Mouse (Mus musculus) forebrain, embryonic 11.5 days (tissue): Measurements from ENCODE around the gene Nrg4. TPM values are rescaled to one million over a fixed set of nuclear protein-coding genes. Genes with fewer than 3 reads are reported as not detected.
"Not testable (repeated sequence)": the region's sequence is repeated elsewhere in the genome, so short reads cannot be mapped to it uniquely, and the experiment has no call there.

Experiments
- ATAC-seq: fragments of 200-750 bp; cut with Nextera tagmentation; replicated peaks from 2 replicates; pipeline ENCODE4 v1.8.0; 2017; ENCODE audit warnings: moderate TSS enrichment; ENCODE audit not compliant: low FRiP score
- DNase-seq: peaks from one replicate; pipeline ENCODE4 v3.0.0-alpha.2; 2017; ENCODE audit warnings: low spot score
- H3K27ac ChIP-seq: fragments of 300-500 bp; sonication (generic); 2 replicates; pipeline ENCODE4 v1.5.1; 2014; ENCODE audit warnings: low read depth, low read length
- H3K27me3 ChIP-seq: fragments of 300-500 bp; sonication (generic); 2 replicates; pipeline ENCODE4 v1.6.1; 2014; ENCODE audit warnings: mild to moderate bottlenecking, low read length, mixed read lengths; ENCODE audit not compliant: control insufficient read depth, insufficient read depth
- H3K36me3 ChIP-seq: fragments of 300-500 bp; sonication (generic); 2 replicates; pipeline ENCODE4 v1.6.1; 2014; ENCODE audit warnings: mild to moderate bottlenecking, low read length, moderate library complexity, mixed read lengths; ENCODE audit not compliant: control insufficient read depth, insufficient read depth
- H3K4me1 ChIP-seq: fragments of 300-500 bp; sonication (generic); replicated peaks from 2 replicates; pipeline ENCODE4 v1.6.1; 2014; ENCODE audit warnings: low read length, mixed read lengths; ENCODE audit not compliant: control insufficient read depth, insufficient read depth
- H3K4me2 ChIP-seq: fragments of 300-500 bp; sonication (generic); 2 replicates; pipeline ENCODE4 v1.6.1; 2014; ENCODE audit warnings: low read depth, mild to moderate bottlenecking, low read length, moderate library complexity, mixed read lengths; ENCODE audit not compliant: severe bottlenecking
- H3K4me3 ChIP-seq: fragments of 300-500 bp; sonication (generic); 2 replicates; pipeline ENCODE4 v1.5.1; 2014; ENCODE audit warnings: low read depth, low read length
- H3K9ac ChIP-seq: fragments of 300-500 bp; sonication (generic); 2 replicates; pipeline ENCODE4 v1.6.1; 2014; ENCODE audit warnings: low read length
- H3K9me3 ChIP-seq: fragments of 300-500 bp; sonication (generic); 2 replicates; pipeline ENCODE4 v1.6.1; 2016; ENCODE audit warnings: low read length, mixed read lengths; ENCODE audit not compliant: control insufficient read depth
- WGBS: fragments of 180-500 bp; shearing (Covaris S2); extraction: QIAGEN DNeasy Blood & Tissue Kit; methylation state at CpG from one replicate; pipeline ENCODE4 v1.1.7; 2014; 5-methylcytosine and 5-hydroxymethylcytosine counted together
- polyA plus RNA-seq: library from polyadenylated mRNA; unstranded; fragments of >200 nt; fragmentation: Nextera tagmentation; extraction: Ambion mirVana; gene quantifications from 2 replicates; pipeline ENCODE4 v1.2.1, GENCODE M21; 2014

Gene Nrg4
- polyA plus RNA-seq, 1 experiment from 2014 or later, result 1.2 TPM

- DNase-seq, result no peak
- Histone ChIP-seq H3K9me3 (no peaks in the 10 kb centered on the region), H3K36me3 (no peaks in the 10 kb centered on the region), H3K9ac (no peak overlapping the region), H3K4me3 (no peak overlapping the region), H3K27ac (no peak overlapping the region), H3K27me3 (no peaks in the 10 kb centered on the region), H3K4me1 (no peaks in the 10 kb centered on the region), H3K4me2 (no peak overlapping the region)
- ATAC-seq, result no peak
- WGBS, result 82% methylated on average over 3 of the region's 3 CpGs
Measured at GRCm38 (mm10) chr9:55243280-55243679, 83.4 kb downstream of the Nrg4 start.

GRCm38 (mm10) chr9:55241863-55242685 lies 84.6 kb downstream of the Nrg4 start:
- no peak overlapping the region for H3K27ac ChIP-seq
- no peaks in the 10 kb centered on the region for H3K9me3 ChIP-seq
- DNase-seq (peak; percentile 55), ATAC-seq (no peak)
- no peak overlapping the region for H3K9ac ChIP-seq
- no peaks in the 10 kb centered on the region for H3K27me3 ChIP-seq
- no peaks in the 10 kb centered on the region for H3K4me1 ChIP-seq
- H3K36me3 ChIP-seq, result no peaks in the 10 kb centered on the region
- H3K4me3 ChIP-seq, result peak overlapping the region; percentile 12; the same call in 1 of the 2 replicates
- peak overlapping the region; percentile 43 for H3K4me2 ChIP-seq
- 42% methylated on average over 24 of the region's 24 CpGs for WGBS

DNA sequence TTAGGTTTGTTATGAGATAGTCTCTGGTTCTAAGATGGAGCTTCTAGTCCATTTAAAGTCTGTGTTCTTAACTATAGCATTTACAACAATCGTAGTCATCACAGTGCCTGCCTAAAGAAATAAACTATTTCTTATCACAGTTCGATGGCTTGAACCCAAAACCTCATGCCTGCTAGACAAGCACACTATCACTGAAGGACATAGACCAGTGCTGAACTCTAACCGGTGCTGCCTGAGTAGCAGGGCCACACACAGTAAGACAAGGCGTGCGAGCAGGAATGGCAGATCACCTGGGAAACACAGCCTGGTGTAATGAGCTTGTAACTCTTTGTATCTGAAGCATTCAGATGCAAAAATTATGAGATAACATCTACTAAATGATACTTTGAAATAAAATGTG lies 85.8 kb downstream of the Nrg4 start:
- ATAC-seq (no peak), DNase-seq (no peak)
- Histone ChIP-seq H3K4me2 (no peak overlapping the region), H3K27me3 (no peaks in the 10 kb centered on the region), H3K9me3 (no peaks in the 10 kb centered on the region), H3K4me3 (no peak overlapping the region), H3K27ac (no peak overlapping the region), H3K9ac (no peak overlapping the region), H3K36me3 (no peaks in the 10 kb centered on the region), H3K4me1 (no peaks in the 10 kb centered on the region)
- WGBS, result 93% methylated on average over 5 of the region's 5 CpGs

DNA sequence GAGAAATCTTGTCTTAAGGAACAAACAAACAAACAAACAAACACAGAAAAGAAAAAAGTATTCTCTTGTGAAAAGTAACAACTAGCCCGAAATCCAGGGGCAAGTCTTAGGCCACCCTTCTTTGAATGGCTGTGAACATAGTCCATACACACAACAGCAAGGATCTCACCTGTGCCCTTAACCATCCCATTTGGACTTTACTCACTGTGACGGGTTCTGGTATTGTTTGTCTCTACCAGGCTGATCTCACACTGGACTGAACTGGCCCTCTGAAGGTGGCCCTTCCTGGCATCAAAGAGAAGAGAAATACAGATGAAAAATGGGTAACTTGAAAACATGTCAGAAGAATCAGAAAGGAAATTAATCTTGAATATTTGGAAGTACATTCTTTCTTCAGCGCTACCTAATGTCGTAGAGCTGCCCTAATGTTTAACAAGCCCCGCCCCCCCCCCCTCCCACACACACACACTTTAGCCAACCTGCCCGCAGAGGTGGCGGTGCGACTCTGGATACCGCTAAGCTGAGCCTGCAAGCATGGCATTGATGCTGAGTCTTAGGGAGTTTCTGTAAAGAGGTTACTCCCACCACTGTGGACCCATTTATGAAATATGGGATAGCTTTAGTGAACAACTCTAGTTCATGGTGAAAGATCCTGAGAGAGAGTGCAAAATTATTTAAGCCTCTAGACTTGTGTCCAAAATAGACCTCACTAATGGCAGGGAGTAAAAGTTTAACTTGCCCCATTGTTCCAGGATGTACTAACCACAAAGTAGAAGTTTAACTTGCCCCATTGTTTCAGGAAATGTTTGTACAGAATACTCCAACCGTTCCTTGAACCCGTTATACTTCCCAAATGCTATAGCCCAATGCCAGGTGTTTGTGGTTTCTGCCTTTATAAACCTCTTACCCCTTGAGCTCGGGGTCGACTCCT lies 90.1 kb downstream of the Nrg4 start:
- no peak overlapping the region for H3K4me2 ChIP-seq
- 81% methylated on average over 13 of the region's 13 CpGs for WGBS
- H3K4me3 ChIP-seq, result no peak overlapping the region
- DNase-seq (no peak), ATAC-seq (no peak)
- no peaks in the 10 kb centered on the region for H3K4me1 ChIP-seq
- no peak overlapping the region for H3K9ac ChIP-seq
- H3K9me3 ChIP-seq, result no peaks in the 10 kb centered on the region
- H3K36me3 ChIP-seq, result no peaks in the 10 kb centered on the region
- H3K27me3 ChIP-seq, result no peaks in the 10 kb centered on the region
- H3K27ac ChIP-seq, result no peak overlapping the region

GRCm38 (mm10) chr9:55233076-55233475 lies 93.6 kb downstream of the Nrg4 start:
- not testable (repeated sequence) for H3K9me3 ChIP-seq, H3K27me3 ChIP-seq, ATAC-seq, H3K27ac ChIP-seq, H3K36me3 ChIP-seq, H3K4me2 ChIP-seq, DNase-seq, H3K4me1 ChIP-seq, H3K9ac ChIP-seq, H3K4me3 ChIP-seq
- WGBS, result 80% methylated on average over 11 of the region's 11 CpGs

GRCm38 (mm10) chr9:55232586-55232985 lies 94.1 kb downstream of the Nrg4 start:
- no peaks in the 10 kb centered on the region for H3K36me3 ChIP-seq
- ATAC-seq (no peak), DNase-seq (no peak)
- H3K27ac ChIP-seq, result no peak overlapping the region
- no peaks in the 10 kb centered on the region for H3K27me3 ChIP-seq
- no peak overlapping the region for H3K9ac ChIP-seq
- H3K4me1 ChIP-seq, result no peaks in the 10 kb centered on the region
- no peak overlapping the region for H3K4me2 ChIP-seq
- no peaks in the 10 kb centered on the region for H3K9me3 ChIP-seq
- H3K4me3 ChIP-seq, result no peak overlapping the region
- WGBS, result 90% methylated on average over 7 of the region's 7 CpGs

DNA sequence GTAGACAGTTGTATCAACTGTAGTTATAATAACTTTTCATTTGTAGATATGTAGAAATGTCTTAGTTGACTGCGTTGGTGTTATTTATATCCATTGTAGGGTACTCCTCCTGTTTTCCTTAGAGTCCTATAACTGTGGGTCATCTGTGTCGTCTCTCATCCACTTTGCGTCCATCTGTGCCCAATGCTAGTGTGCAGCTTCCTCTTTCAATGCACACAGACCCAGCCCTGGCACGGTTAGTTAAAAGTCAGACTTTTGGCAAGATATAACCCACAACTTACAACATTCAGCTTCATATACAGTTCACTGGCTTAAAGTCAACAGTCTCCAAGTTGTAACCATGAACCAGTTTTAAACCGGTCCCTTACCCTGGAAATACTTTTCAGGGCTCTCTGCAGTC lies 94.5 kb downstream of the Nrg4 start:
- no peaks in the 10 kb centered on the region for H3K9me3 ChIP-seq
- no peak overlapping the region for H3K4me3 ChIP-seq
- H3K4me1 ChIP-seq, result no peaks in the 10 kb centered on the region
- H3K9ac ChIP-seq, result no peak overlapping the region
- H3K36me3 ChIP-seq, result no peaks in the 10 kb centered on the region
- H3K27ac ChIP-seq, result no peak overlapping the region
- no peaks in the 10 kb centered on the region for H3K27me3 ChIP-seq
- H3K4me2 ChIP-seq, result no peak overlapping the region
- no peak for DNase-seq
- WGBS, result 95% methylated on average over 5 of the region's 5 CpGs
- ATAC-seq, result no peak

- H3K27ac ChIP-seq, result no peak overlapping the region
- no peak for DNase-seq
Measured at GRCm38 (mm10) chr9:55231544-55231943, 95.1 kb downstream of the Nrg4 start.

More at GRCm38 (mm10) chr9:55231544-55231943, 95.1 kb downstream of the Nrg4 start:
- no peaks in the 10 kb centered on the region for H3K4me1 ChIP-seq
- no peak for ATAC-seq
- H3K36me3 ChIP-seq, result no peaks in the 10 kb centered on the region
- no peak overlapping the region for H3K4me3 ChIP-seq
- H3K4me2 ChIP-seq, result no peak overlapping the region
- WGBS, result 62% methylated on average over 6 of the region's 6 CpGs
- no peaks in the 10 kb centered on the region for H3K27me3 ChIP-seq
- H3K9me3 ChIP-seq, result no peaks in the 10 kb centered on the region
- no peak overlapping the region for H3K9ac ChIP-seq
